Mouse (Mus musculus): ENCODE measurements around the gene Retnlb. TPM values are rescaled to one million over a fixed set of nuclear protein-coding genes. Genes with fewer than 3 reads are reported as not detected.

Gene Retnlb
- polyA plus RNA-seq (2015; fragmentation: Nextera tagmentation; extraction: Ambion mirVana), result not detected in 2 replicates

DNA sequence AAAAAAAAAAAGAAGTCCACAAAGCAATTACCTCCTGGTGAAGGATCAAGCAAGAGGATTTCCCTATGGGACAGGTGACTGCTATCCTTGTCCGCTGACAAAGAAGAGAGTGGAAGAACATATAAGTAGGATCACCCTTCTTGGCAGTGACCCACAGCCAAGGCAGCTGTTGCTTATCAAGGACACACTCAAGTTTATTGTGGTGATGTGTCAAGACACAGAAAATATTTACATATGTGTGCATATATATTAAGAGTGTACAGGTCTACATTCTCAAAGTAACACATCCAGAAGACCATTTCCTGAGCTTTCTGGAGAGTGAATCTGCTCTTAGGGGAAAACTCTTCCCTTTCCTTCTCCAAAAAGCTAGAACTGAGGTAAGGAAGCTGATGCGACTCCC, at the start of gene Retnlb:
Gene Retnlb, plus strand, starts transcription at position 162 of the 400 bp plus-strand sequence.

DNA sequence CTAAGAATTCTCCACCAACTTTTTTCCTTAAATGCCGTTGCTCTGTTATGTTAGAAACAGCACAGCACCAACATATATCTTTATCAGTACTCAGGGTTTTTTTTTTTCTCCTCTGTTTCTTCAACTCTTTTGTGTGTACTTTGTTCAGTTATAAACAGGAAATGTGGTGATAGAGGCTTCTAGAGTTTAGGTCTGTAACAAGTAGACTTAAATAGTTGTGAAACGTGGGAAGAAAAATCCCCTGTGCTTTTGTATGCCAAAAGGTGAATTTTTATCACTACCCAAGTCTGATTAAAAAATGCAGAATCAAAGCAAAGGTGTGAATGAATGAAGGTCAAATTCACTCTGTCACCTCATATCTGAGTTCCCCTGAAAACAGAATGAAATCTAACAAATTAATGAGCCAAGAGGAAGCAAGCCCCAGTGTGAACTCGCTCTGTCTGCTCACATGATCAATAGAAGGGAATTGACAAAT, 44.6 kb upstream of the Retnlb start, which contains the start of gene Trat1:
Gene Trat1, minus strand, starts transcription at position 51 of the 475 bp plus-strand sequence.

GRCm38 (mm10) chr16:48842266-48842665, 25.6 kb downstream of the Retnlb start, which contains the start of gene Retnla:
Gene Retnla (plus strand): TSS chr16:48842551.

Other genes with a start within 250 kb of the Retnlb start
- not detected in 2 replicates for gene Trat1, start 44.8 kb upstream of the Retnlb start, polyA plus RNA-seq (2015; fragmentation: Nextera tagmentation; extraction: Ambion mirVana)
- 1.1 TPM in 1 of 2 replicates, not detected in the other for gene Retnla, start 25.7 kb downstream of the Retnlb start, polyA plus RNA-seq (2015; fragmentation: Nextera tagmentation; extraction: Ambion mirVana)
- 12.6 and 31.6 TPM in 2 replicates for gene Retnlg, start 55.8 kb downstream of the Retnlb start, polyA plus RNA-seq (2015; fragmentation: Nextera tagmentation; extraction: Ambion mirVana)
- 12.5 and 13.0 TPM in 2 replicates for gene Dzip3, start 177.3 kb downstream of the Retnlb start, polyA plus RNA-seq (2015; fragmentation: Nextera tagmentation; extraction: Ambion mirVana)
- gene Cip2a, start 177.3 kb downstream of the Retnlb start, polyA plus RNA-seq (2015; fragmentation: Nextera tagmentation; extraction: Ambion mirVana), result 5.8 and 6.9 TPM in 2 replicates
- not detected in 2 replicates for gene Myh15, start 240.6 kb downstream of the Retnlb start, polyA plus RNA-seq (2015; fragmentation: Nextera tagmentation; extraction: Ambion mirVana)

Measured in adrenal gland, postnatal 0 days (tissue).